Mouse (Mus musculus) urinary bladder, postnatal 4 days (tissue): ENCODE data around the gene Appbp2.
"Not testable (repeated sequence)": the region's sequence is repeated elsewhere in the genome, so short reads cannot be mapped to it uniquely, and the experiment has no call there.

ENCODE experiments used
- DNase-seq, 2 experiments: peaks; one replicate each; pipeline ENCODE4 v3.0.0; 2021 to 2022; ENCODE audit warnings: low spot score in 2 of 2

Appbp2 gene

GRCm38 (mm10) chr11:85163014-85163413 is 71.9 kb downstream of the Appbp2 start:
- not testable (repeated sequence) for DNase-seq

- DNase-seq: no peak
Measured at GRCm38 (mm10) chr11:85157301-85157700, 77.6 kb downstream of the Appbp2 start.

- DNase-seq: no peak
Measured at GRCm38 (mm10) chr11:85152256-85152930, 82.5 kb downstream of the Appbp2 start.

- DNase-seq: peak; percentile 96
Measured at GRCm38 (mm10) chr11:85139581-85140540, 95.1 kb downstream of the Appbp2 start, which contains the start of gene Usp32. Gene Usp32, minus strand, starts transcription at chr11:85140161.

- DNase-seq: no peak
Measured at GRCm38 (mm10) chr11:85138776-85139474, 96.0 kb downstream of the Appbp2 start.
